Mouse (Mus musculus) intestine, postnatal 0 days (tissue): ENCODE data around the gene Arhgap44. TPM values are rescaled to one million over a fixed set of nuclear protein-coding genes. Genes with fewer than 3 reads are reported as not detected.

Experiments
- ATAC-seq: fragments of 200-750 bp; cut with Nextera tagmentation; 2 replicates; pipeline ENCODE4 v1.8.0; 2017; ENCODE audit warnings: mild to moderate bottlenecking, moderate TSS enrichment, moderate library complexity
- H3K27ac ChIP-seq: fragments of 300-500 bp; sonication (generic); 2 replicates; pipeline ENCODE4 v1.5.1; 2014; ENCODE audit warnings: mild to moderate bottlenecking, low read depth, low read length, moderate library complexity
- H3K27me3 ChIP-seq: fragments of 300-500 bp; sonication (generic); replicated peaks from 2 replicates; pipeline ENCODE4 v1.6.1; 2014; ENCODE audit warnings: low read length, mixed read lengths; ENCODE audit not compliant: control insufficient read depth, insufficient read depth
- H3K36me3 ChIP-seq: fragments of 300-500 bp; sonication (generic); 2 replicates; pipeline ENCODE4 v1.6.1; 2014; ENCODE audit warnings: mild to moderate bottlenecking, moderate library complexity; ENCODE audit not compliant: control insufficient read depth, insufficient read depth
- H3K4me1 ChIP-seq: fragments of 300-500 bp; sonication (generic); replicated peaks from 2 replicates; pipeline ENCODE4 v1.6.1; 2014; ENCODE audit warnings: antibody characterized with exemption, low read length, mixed read lengths; ENCODE audit not compliant: control insufficient read depth, insufficient read depth
- H3K4me2 ChIP-seq: fragments of 300-500 bp; sonication (generic); replicated peaks from 2 replicates; pipeline ENCODE4 v1.6.1; 2014; ENCODE audit warnings: low read depth, mild to moderate bottlenecking, moderate library complexity
- H3K4me3 ChIP-seq: fragments of 300-500 bp; sonication (generic); 2 replicates; pipeline ENCODE4 v1.5.1; 2014; ENCODE audit warnings: low read depth, low read length
- H3K9ac ChIP-seq: fragments of 300-500 bp; sonication (generic); 2 replicates; pipeline ENCODE4 v1.6.1; 2014; ENCODE audit warnings: mild to moderate bottlenecking, low read depth, low read length
- H3K9me3 ChIP-seq: fragments of 300-500 bp; sonication (generic); 2 replicates; pipeline ENCODE4 v1.6.1; 2016; ENCODE audit warnings: mixed run types; ENCODE audit not compliant: control insufficient read depth
- CTCF ChIP-seq: sonication (generic); IDR thresholded peaks from 2 replicates; pipeline ENCODE4 v1.5.1; 2016; ENCODE audit warnings: low read depth, mild to moderate bottlenecking, control low read depth, antibody characterized with exemption, moderate library complexity
- WGBS: fragments of 180-500 bp; shearing (Covaris S2); extraction: QIAGEN DNeasy Blood & Tissue Kit; methylation state at CpG from one replicate; pipeline ENCODE4 v1.1.7; 2014; 5-methylcytosine and 5-hydroxymethylcytosine counted together
- polyA plus RNA-seq: library from polyadenylated mRNA; unstranded; fragments of >200 nt; fragmentation: Nextera tagmentation; extraction: Ambion mirVana; gene quantifications from 2 replicates; pipeline ENCODE4 v1.2.1, GENCODE M21; 2015

Arhgap44 gene
- polyA plus RNA-seq, 1 experiment from 2014 or later = 11.1 TPM

- Histone ChIP-seq H3K4me1 (no peaks in the 10 kb centered on the region), H3K36me3 (no peaks in the 10 kb centered on the region), H3K9me3 (no peaks in the 10 kb centered on the region), H3K4me3 (no peak overlapping the region), H3K9ac (no peak overlapping the region), H3K27me3 (no peaks in the 10 kb centered on the region), H3K27ac (no peak overlapping the region), H3K4me2 (no peak overlapping the region)
- no peak for TF ChIP-seq CTCF
- no peak for ATAC-seq
- 90% methylated on average over 5 of the region's 5 CpGs for WGBS
Measured at GRCm38 (mm10) chr11:65096866-65097265, 65.9 kb downstream of the Arhgap44 start.

GRCm38 (mm10) chr11:65092851-65093250 lies 69.9 kb downstream of the Arhgap44 start:
- 53% methylated on average over 8 of the region's 8 CpGs for WGBS
- no peak for TF ChIP-seq CTCF
- Histone ChIP-seq H3K27ac (no peak overlapping the region), H3K4me1 (no peaks in the 10 kb centered on the region), H3K36me3 (no peaks in the 10 kb centered on the region), H3K9me3 (no peaks in the 10 kb centered on the region), H3K27me3 (no peaks in the 10 kb centered on the region), H3K4me2 (no peak overlapping the region), H3K9ac (no peak overlapping the region), H3K4me3 (no peak overlapping the region)
- ATAC-seq = no peak

DNA sequence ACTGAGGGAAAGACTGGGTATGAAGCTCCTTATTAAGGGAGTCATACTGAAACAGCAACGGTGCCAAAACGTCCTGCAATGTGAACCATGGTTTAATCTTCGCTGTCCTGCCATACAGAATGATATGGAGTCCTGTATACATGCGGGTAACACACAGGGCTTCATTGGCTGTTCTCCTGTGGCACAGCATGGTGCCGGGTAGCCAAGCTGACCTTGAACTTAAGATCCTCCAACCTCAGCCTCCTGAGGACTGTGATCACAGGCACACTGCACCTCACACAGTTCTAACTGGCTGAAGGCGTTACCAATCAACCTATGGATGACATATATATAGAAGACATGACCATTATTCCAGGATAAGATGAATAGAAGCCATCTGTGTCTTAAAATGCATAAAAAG lies 72.4 kb downstream of the Arhgap44 start:
- H3K9me3 ChIP-seq = no peaks in the 10 kb centered on the region

GRCm38 (mm10) chr11:65089982-65090381 lies 72.8 kb downstream of the Arhgap44 start:
- no peak overlapping the region for H3K9ac ChIP-seq
- H3K4me2 ChIP-seq = no peak overlapping the region
- H3K4me3 ChIP-seq = no peak overlapping the region
- H3K9me3 ChIP-seq = no peaks in the 10 kb centered on the region
- 82% methylated on average over 3 of the region's 3 CpGs for WGBS
- H3K36me3 ChIP-seq = no peaks in the 10 kb centered on the region
- H3K27me3 ChIP-seq = no peaks in the 10 kb centered on the region
- no peaks in the 10 kb centered on the region for H3K4me1 ChIP-seq
- TF ChIP-seq CTCF = no peak
- no peak for ATAC-seq
- no peak overlapping the region for H3K27ac ChIP-seq

More for the DNA sequence above, 72.4 kb downstream of the Arhgap44 start:
- Histone ChIP-seq H3K9ac (no peak overlapping the region), H3K27me3 (no peaks in the 10 kb centered on the region), H3K4me2 (no peak overlapping the region), H3K4me3 (no peak overlapping the region), H3K4me1 (no peaks in the 10 kb centered on the region), H3K36me3 (no peaks in the 10 kb centered on the region), H3K27ac (no peak overlapping the region)
- TF ChIP-seq CTCF = no peak
- no peak for ATAC-seq
- 92% methylated on average over 6 of the region's 6 CpGs for WGBS

GRCm38 (mm10) chr11:65089282-65089681 lies 73.5 kb downstream of the Arhgap44 start:
- Histone ChIP-seq H3K27me3 (no peaks in the 10 kb centered on the region), H3K36me3 (no peaks in the 10 kb centered on the region), H3K27ac (no peak overlapping the region), H3K4me1 (no peaks in the 10 kb centered on the region), H3K4me3 (no peak overlapping the region), H3K9me3 (no peaks in the 10 kb centered on the region), H3K9ac (no peak overlapping the region), H3K4me2 (no peak overlapping the region)
- 0 out of 2 replicates have a peak, but pooled peaks have one; percentile 1 for ATAC-seq
- no peak for TF ChIP-seq CTCF
- WGBS = 82% methylated on average over 6 of the region's 6 CpGs

DNA sequence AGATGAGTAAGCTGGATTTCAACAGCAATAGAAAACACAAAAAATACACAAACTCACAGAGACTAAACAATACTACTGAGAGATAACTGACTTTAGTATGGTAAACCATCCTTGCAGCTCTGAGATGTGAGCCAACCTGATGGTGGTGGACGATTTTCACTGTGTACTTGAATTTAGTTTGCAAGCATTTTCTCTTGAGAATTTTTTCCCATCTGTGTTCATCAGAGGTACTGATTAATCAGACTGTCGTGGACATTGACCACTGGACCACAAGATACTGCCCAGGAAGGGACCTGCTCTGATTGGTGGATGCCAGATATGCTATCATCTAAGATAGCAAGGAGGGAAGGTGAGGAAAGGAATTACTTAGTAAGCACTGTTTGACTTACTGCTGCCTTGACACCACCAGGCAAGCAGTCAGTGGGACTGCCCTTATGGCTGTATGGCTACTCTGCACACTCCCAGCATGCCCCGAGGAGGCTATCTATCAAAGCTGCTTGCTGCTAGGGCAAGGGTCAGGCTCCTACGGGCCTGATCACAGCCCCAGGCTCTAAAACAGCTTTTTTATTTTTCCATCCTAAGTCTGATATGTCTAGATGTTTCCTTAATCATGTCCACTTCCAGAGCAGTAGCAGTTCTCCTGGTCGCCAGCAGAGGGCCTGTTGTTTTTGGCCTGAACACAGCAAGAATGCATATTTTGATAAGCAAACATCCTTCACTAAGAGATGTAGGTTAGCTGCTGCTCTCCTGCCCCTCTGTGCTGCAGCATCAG lies 74.1 kb downstream of the Arhgap44 start:
- H3K4me1 ChIP-seq = no peaks in the 10 kb centered on the region
- 16% methylated on average over 5 of the region's 5 CpGs for WGBS
- no peak overlapping the region for H3K9ac ChIP-seq
- H3K4me3 ChIP-seq = no peak overlapping the region
- peak; percentile 83 for TF ChIP-seq CTCF
- H3K27me3 ChIP-seq = no peaks in the 10 kb centered on the region
- H3K27ac ChIP-seq = no peak overlapping the region
- no peaks in the 10 kb centered on the region for H3K9me3 ChIP-seq
- H3K4me2 ChIP-seq = 0 out of 2 replicates have a peak overlapping the region, but pooled peaks have one; percentile 6
- no peaks in the 10 kb centered on the region for H3K36me3 ChIP-seq
- peak; percentile 90 for ATAC-seq
